Mouse (Mus musculus) liver, adult (tissue): Measurements from ENCODE around the gene Smim10l2a.
"Not testable (repeated sequence)": the region's sequence is repeated elsewhere in the genome, so short reads cannot be mapped to it uniquely, and the experiment has no call there.

ENCODE experiments used
- GATA4 ChIP-seq: IDR thresholded peaks from 2 replicates; pipeline ENCODE4 v1.6.1; 2014; ENCODE audit warnings: mild to moderate bottlenecking, low read length; ENCODE audit not compliant: insufficient replicate concordance

Smim10l2a gene

GRCm38 (mm10) chrX:56374431-56375128 lies at the start of gene Smim10l2a:
TSS of gene Smim10l2a (plus strand) at chrX:56374586.
- not testable (repeated sequence) for TF ChIP-seq GATA4

- no peak for TF ChIP-seq GATA4
These were observed 42.3 kb upstream of the Smim10l2a start for GRCm38 (mm10) chrX:56332046-56332445.

- TF ChIP-seq GATA4, result no peak
These were observed 34.1 kb upstream of the Smim10l2a start for GRCm38 (mm10) chrX:56340305-56340704.

GRCm38 (mm10) chrX:56342921-56343320 lies 31.5 kb upstream of the Smim10l2a start:
- no peak for TF ChIP-seq GATA4

GRCm38 (mm10) chrX:56346176-56346931 lies 28.0 kb upstream of the Smim10l2a start, which contains the start of gene Zfp449:
TSS of gene Zfp449 (plus strand) at chrX:56346400.
- no peak for TF ChIP-seq GATA4

- TF ChIP-seq GATA4, result no peak
These were observed 27.5 kb upstream of the Smim10l2a start for GRCm38 (mm10) chrX:56346932-56347253.

- TF ChIP-seq GATA4, result no peak
These were observed 6.5 kb downstream of the Smim10l2a start for GRCm38 (mm10) chrX:56380852-56381251.

- TF ChIP-seq GATA4, result no peak
These were observed 9.8 kb downstream of the Smim10l2a start for GRCm38 (mm10) chrX:56384142-56384541.

- no peak for TF ChIP-seq GATA4
These were observed 30.3 kb downstream of the Smim10l2a start for GRCm38 (mm10) chrX:56404646-56405045.

- TF ChIP-seq GATA4, result no peak
These were observed 31.1 kb downstream of the Smim10l2a start for GRCm38 (mm10) chrX:56405482-56405881.

GRCm38 (mm10) chrX:56406128-56406527 lies 31.7 kb downstream of the Smim10l2a start:
- no peak for TF ChIP-seq GATA4

GRCm38 (mm10) chrX:56416277-56416676 lies 41.9 kb downstream of the Smim10l2a start:
- TF ChIP-seq GATA4, result no peak

- no peak for TF ChIP-seq GATA4
These were observed 43.2 kb downstream of the Smim10l2a start for GRCm38 (mm10) chrX:56417541-56417940.
